Mouse (Mus musculus) forebrain, embryonic 10.5 days (tissue): ENCODE data around the gene Efna5. TPM values are rescaled to one million over a fixed set of nuclear protein-coding genes. Genes with fewer than 3 reads are reported as not detected.

ENCODE experiments used
- DNase-seq: peaks from one replicate; pipeline ENCODE4 v3.0.0-alpha.2; 2017; ENCODE audit warnings: low spot score; ENCODE audit errors: extremely low spot score
- H3K27ac ChIP-seq: fragments of 300-500 bp; sonication (generic); 2 replicates; pipeline ENCODE4 v1.5.1; 2016; ENCODE audit warnings: mild to moderate bottlenecking
- H3K27me3 ChIP-seq: fragments of 300-500 bp; sonication (generic); 2 replicates; pipeline ENCODE4 v1.6.1; 2016; ENCODE audit warnings: mild to moderate bottlenecking; ENCODE audit not compliant: poor library complexity, severe bottlenecking
- H3K36me3 ChIP-seq: fragments of 300-500 bp; sonication (generic); replicated peaks from 2 replicates; pipeline ENCODE4 v1.6.1; 2016; ENCODE audit warnings: mild to moderate bottlenecking, moderate library complexity
- H3K4me1 ChIP-seq: fragments of 300-500 bp; sonication (generic); 2 replicates; pipeline ENCODE4 v1.6.1; 2016
- H3K4me3 ChIP-seq: fragments of 300-500 bp; sonication (generic); 2 replicates; pipeline ENCODE4 v1.5.1; 2016; ENCODE audit warnings: mild to moderate bottlenecking, moderate library complexity
- H3K9me3 ChIP-seq: fragments of 300-500 bp; sonication (generic); 2 replicates; pipeline ENCODE4 v1.6.1; 2016; ENCODE audit warnings: mild to moderate bottlenecking, moderate library complexity
- WGBS: fragments of 180-500 bp; shearing (Covaris S2); methylation state at CpG from one replicate; pipeline ENCODE4 v1.1.7; 2016; 5-methylcytosine and 5-hydroxymethylcytosine counted together
- polyA plus RNA-seq: library from polyadenylated mRNA; unstranded; fragments of >200 nt; fragmentation: Nextera tagmentation; extraction: Ambion mirVana; gene quantifications from 2 replicates; pipeline ENCODE4 v1.2.1, GENCODE M21; 2016

Gene Efna5
- polyA plus RNA-seq, 1 experiment from 2014 or later, result 44.9 TPM

GRCm38 (mm10) chr17:62702020-62702814 lies 178.9 kb downstream of the Efna5 start:
- H3K27ac ChIP-seq, result no peak overlapping the region
- H3K27me3 ChIP-seq, result no peaks in the 10 kb centered on the region
- no peaks in the 10 kb centered on the region for H3K36me3 ChIP-seq
- WGBS, result 53% methylated on average over 9 of the region's 9 CpGs
- H3K9me3 ChIP-seq, result no peaks in the 10 kb centered on the region
- no peak for DNase-seq
- no peak overlapping the region for H3K4me3 ChIP-seq
- H3K4me1 ChIP-seq, result peaks cover 64% of the 10 kb centered on the region

DNA sequence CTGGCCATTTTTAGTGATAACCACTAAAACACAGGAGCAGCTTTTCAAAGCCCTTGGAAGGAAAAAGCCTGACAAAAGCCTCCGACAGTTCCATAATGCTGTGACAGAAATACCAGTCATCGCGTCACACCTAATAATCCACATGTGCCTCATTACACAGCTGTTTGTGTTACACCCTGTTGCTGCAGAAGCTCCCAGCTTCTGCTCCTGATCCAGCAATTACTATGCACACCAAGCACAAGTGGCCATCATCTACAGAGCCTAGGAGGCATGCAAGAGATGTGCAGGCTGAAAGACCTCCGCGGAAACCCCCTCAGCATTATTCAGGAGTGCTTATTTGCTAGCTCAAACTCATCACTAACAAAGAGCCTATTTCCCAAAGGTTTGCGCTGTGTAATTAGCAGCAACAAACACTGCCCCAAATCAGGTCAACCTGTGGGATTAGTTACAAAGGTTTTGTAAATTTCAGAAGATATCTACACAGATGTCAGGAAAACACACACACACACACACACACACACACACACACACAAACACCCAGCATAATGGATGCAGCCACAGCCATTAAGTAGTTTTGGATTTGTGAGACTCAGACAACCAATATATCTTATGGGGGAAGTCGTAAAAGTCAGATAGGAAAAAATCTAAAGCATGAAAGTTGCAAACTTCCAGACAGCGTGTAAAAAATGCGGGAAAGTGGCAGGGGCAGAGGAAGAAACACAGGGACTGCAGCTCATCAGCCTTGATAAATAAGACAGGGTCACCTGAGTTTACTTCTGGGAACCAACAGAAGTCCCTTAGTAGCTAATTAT lies 180.1 kb downstream of the Efna5 start:
- H3K27ac ChIP-seq, result no peak overlapping the region
- peaks cover 57% of the 10 kb centered on the region for H3K4me1 ChIP-seq
- 40% methylated on average over 9 of the region's 9 CpGs for WGBS
- H3K4me3 ChIP-seq, result no peak overlapping the region
- no peaks in the 10 kb centered on the region for H3K9me3 ChIP-seq
- H3K27me3 ChIP-seq, result no peaks in the 10 kb centered on the region
- peaks cover 4% of the 10 kb centered on the region; the same call in 1 of the 2 replicates for H3K36me3 ChIP-seq
- DNase-seq, result no peak

- Histone ChIP-seq H3K4me1 (peaks cover 62% of the 10 kb centered on the region), H3K9me3 (no peaks in the 10 kb centered on the region), H3K36me3 (peaks cover 4% of the 10 kb centered on the region; the same call in 1 of the 2 replicates), H3K27ac (no peak overlapping the region), H3K27me3 (no peaks in the 10 kb centered on the region), H3K4me3 (no peak overlapping the region)
- WGBS, result 57% methylated on average over 9 of the region's 9 CpGs
- DNase-seq, result no peak
Observed at GRCm38 (mm10) chr17:62694958-62695437, 186.1 kb downstream of the Efna5 start.

DNA sequence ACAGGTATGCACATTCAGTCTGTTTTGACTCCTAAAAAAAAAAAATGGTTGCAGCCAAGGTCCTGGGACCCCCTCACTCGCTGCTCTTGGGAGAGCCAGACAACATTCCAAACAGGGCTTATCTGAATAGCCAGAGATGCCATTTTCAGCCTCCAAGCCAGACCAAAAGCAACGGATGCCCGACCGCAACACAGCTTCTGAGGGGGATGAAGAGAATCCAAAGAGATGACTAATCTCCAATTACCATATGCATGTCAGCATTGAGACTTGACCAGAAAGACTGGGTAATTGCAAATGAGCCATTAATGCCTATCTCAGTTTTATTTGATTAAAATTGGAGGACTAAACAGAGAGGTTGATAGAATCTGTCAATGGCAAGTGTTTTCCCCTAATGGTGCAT lies 188.9 kb downstream of the Efna5 start:
- peaks cover 64% of the 10 kb centered on the region for H3K4me1 ChIP-seq
- no peak overlapping the region for H3K27ac ChIP-seq
- WGBS, result 30% methylated on average over 4 of the region's 4 CpGs
- no peak for DNase-seq
- H3K9me3 ChIP-seq, result no peaks in the 10 kb centered on the region
- H3K36me3 ChIP-seq, result peaks cover 4% of the 10 kb centered on the region; the same call in 1 of the 2 replicates
- no peaks in the 10 kb centered on the region for H3K27me3 ChIP-seq
- H3K4me3 ChIP-seq, result no peak overlapping the region

GRCm38 (mm10) chr17:62691201-62691715 lies 189.9 kb downstream of the Efna5 start:
- DNase-seq, result no peak
- H3K27me3 ChIP-seq, result no peaks in the 10 kb centered on the region
- H3K4me3 ChIP-seq, result no peak overlapping the region
- H3K9me3 ChIP-seq, result no peaks in the 10 kb centered on the region
- no peaks in the 10 kb centered on the region for H3K36me3 ChIP-seq
- no peak overlapping the region for H3K27ac ChIP-seq
- peaks cover 68% of the 10 kb centered on the region for H3K4me1 ChIP-seq
- 83% methylated on average over 4 of the region's 4 CpGs for WGBS

- Histone ChIP-seq H3K27me3 (no peaks in the 10 kb centered on the region), H3K9me3 (no peaks in the 10 kb centered on the region), H3K27ac (no peak overlapping the region), H3K36me3 (no peaks in the 10 kb centered on the region), H3K4me1 (peaks cover 66% of the 10 kb centered on the region), H3K4me3 (no peak overlapping the region)
- WGBS, result 57% methylated on average over 8 of the region's 8 CpGs
- DNase-seq, result no peak
Observed at GRCm38 (mm10) chr17:62690256-62690655, 190.9 kb downstream of the Efna5 start.

DNA sequence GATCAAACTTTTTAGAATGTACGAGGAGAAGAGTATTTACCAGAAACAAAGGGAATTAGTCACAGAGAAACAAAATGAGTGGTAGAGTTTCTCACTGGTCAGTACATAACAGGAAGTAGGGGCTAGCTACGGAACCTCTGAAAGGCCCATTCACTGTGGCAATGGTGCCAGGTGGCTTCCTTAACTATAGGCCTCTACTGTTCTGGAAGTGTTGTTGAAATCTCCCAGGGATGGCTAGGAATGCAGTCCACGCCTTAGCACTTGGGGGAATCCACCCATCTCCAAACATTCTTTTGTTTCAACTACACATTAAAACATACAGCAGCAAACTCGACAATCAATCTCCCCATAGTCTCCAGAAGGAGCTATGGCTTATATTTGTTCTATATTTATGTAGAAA lies 191.5 kb downstream of the Efna5 start:
- no peak for DNase-seq
- Histone ChIP-seq H3K27me3 (no peaks in the 10 kb centered on the region), H3K4me3 (no peak overlapping the region), H3K36me3 (no peaks in the 10 kb centered on the region), H3K4me1 (peaks cover 64% of the 10 kb centered on the region), H3K27ac (no peak overlapping the region), H3K9me3 (no peaks in the 10 kb centered on the region)
- WGBS, result 71% methylated on average over 4 of the region's 4 CpGs

DNA sequence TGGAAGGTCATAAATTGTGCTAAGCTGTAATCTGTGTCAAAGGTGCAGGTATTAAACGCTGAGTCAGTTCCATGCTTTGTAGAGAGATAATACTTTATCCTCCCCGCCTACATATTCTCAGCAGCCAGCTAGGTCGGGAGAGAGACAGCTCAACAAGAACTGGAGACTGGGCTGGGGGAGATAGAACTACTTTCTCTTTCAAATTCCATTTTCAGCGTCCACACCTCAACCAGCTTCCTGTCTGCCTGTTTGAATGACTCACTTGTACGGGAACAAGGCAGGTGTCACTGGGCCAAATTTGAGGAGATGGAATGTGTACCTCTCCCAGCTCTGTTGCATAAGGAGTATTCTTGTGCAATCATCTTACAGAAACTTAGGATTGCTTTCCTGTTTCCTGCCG lies 193.7 kb downstream of the Efna5 start:
- Histone ChIP-seq H3K27ac (no peak overlapping the region), H3K27me3 (no peaks in the 10 kb centered on the region), H3K36me3 (no peaks in the 10 kb centered on the region), H3K9me3 (no peaks in the 10 kb centered on the region), H3K4me1 (peaks cover 56% of the 10 kb centered on the region), H3K4me3 (no peak overlapping the region)
- WGBS, result 54% methylated on average over 6 of the region's 6 CpGs
- no peak for DNase-seq

- 57% methylated on average over 6 of the region's 6 CpGs for WGBS
- Histone ChIP-seq H3K9me3 (no peaks in the 10 kb centered on the region), H3K4me1 (peaks cover 42% of the 10 kb centered on the region), H3K27me3 (no peaks in the 10 kb centered on the region), H3K4me3 (no peak overlapping the region), H3K36me3 (no peaks in the 10 kb centered on the region), H3K27ac (peak overlapping the region; percentile 1; the same call in 1 of the 2 replicates)
- DNase-seq, result no peak
Observed at GRCm38 (mm10) chr17:62685181-62685580, 195.9 kb downstream of the Efna5 start.

DNA sequence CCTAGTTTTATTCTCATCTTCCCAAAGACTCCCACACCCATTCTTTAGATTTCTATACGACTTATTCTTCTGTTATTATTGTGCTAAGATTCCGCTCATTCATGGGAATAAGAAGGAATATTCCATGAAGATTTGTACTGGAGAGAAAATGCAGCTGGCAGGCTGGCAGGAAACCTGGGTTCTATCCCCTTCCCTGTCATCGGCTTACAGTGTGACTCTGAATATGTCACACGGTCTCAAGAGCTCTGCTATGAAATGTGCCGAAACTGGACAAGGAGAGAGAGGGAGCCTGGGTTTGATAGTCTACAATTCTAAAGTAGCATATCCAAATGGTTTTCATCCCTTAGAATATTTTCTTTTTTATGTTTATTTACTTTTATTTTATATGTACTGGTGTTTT lies 198.0 kb downstream of the Efna5 start:
- Histone ChIP-seq H3K9me3 (no peaks in the 10 kb centered on the region), H3K4me1 (peaks cover 29% of the 10 kb centered on the region), H3K36me3 (no peaks in the 10 kb centered on the region), H3K27ac (no peak overlapping the region), H3K27me3 (no peaks in the 10 kb centered on the region), H3K4me3 (no peak overlapping the region)
- DNase-seq, result no peak
- 89% methylated on average over 5 of the region's 5 CpGs for WGBS

DNA sequence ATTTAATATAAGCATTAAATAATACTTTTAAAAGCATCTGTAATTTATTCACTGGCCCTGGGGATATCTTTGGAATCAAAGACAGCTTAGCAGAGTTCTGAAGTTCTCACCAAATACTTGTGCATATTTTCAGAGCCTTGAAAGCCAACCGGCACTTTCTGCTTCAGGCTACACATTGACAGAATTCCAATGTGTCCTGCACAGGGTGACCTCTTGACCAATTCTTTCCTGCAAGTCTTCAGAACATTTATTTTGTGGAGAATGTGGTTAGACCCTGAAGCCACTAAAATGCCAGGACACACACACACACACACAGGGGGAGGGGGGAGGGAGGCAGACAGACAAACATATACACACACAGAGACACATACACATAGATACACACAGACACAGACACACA lies 199.4 kb downstream of the Efna5 start:
- no peak overlapping the region for H3K27ac ChIP-seq
- H3K4me1 ChIP-seq, result peaks cover 30% of the 10 kb centered on the region
- H3K27me3 ChIP-seq, result no peaks in the 10 kb centered on the region
- H3K36me3 ChIP-seq, result no peaks in the 10 kb centered on the region
- DNase-seq, result no peak
- H3K4me3 ChIP-seq, result no peak overlapping the region
- H3K9me3 ChIP-seq, result no peaks in the 10 kb centered on the region
- WGBS, result 56% methylated on average over 1 of the region's 1 CpGs

DNA sequence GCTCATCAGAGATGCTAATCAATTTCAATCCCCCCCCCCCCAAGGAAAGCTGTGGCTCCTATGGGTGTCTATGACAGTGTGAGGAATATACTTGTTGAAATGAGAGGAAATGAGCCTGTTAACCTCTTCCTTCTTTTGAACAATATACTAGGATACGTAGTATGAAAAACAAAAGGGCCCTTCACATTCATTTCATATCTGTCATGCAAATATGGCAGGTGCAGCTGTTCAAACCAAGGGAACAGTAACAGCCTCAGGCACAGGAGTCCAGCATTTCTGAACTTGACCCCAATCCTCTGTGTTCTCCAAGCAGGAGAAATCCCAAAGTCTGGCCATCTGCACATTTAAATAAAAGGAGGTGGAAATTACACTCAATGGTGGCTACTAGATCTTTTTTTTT lies 200.4 kb downstream of the Efna5 start:
- no peaks in the 10 kb centered on the region for H3K27me3 ChIP-seq
- H3K36me3 ChIP-seq, result no peaks in the 10 kb centered on the region
- H3K4me1 ChIP-seq, result peaks cover 37% of the 10 kb centered on the region
- no peak for DNase-seq
- WGBS, result 73% methylated on average over 1 of the region's 1 CpGs
- H3K27ac ChIP-seq, result no peak overlapping the region
- H3K4me3 ChIP-seq, result no peak overlapping the region
- no peaks in the 10 kb centered on the region for H3K9me3 ChIP-seq

DNA sequence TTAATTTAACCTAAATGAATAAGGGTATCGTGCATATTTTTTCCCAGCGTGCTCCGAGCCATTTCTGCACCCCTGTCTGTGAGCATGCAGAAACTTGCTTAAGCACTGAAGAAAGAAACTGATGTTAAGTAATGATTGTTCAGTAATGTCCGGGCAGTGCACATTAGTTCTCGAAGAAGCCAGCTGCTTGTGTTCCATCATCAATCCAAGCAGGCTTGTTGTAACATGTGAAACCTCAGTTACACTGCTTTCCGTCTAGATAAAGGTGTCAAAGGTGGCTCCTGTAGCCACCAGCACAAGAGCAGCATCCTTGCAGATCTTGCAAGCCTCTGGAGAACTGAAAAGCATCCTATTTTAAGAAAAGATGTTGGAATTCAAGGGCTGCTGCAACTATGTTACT lies 204.3 kb downstream of the Efna5 start:
- no peaks in the 10 kb centered on the region for H3K36me3 ChIP-seq
- no peaks in the 10 kb centered on the region for H3K27me3 ChIP-seq
- H3K4me3 ChIP-seq, result no peak overlapping the region
- DNase-seq, result no peak
- H3K4me1 ChIP-seq, result peaks cover 48% of the 10 kb centered on the region
- WGBS, result 83% methylated on average over 6 of the region's 6 CpGs
- H3K27ac ChIP-seq, result no peak overlapping the region
- H3K9me3 ChIP-seq, result no peaks in the 10 kb centered on the region
